Mouse (Mus musculus): ENCODE measurements at regions not wholly inside any gene's neighbourhood (a gene's known extent, or its start where the extent isn't known, plus 50 kb on each side); places are given as distances from the start of the nearest gene placed in this dataset.

DNA sequence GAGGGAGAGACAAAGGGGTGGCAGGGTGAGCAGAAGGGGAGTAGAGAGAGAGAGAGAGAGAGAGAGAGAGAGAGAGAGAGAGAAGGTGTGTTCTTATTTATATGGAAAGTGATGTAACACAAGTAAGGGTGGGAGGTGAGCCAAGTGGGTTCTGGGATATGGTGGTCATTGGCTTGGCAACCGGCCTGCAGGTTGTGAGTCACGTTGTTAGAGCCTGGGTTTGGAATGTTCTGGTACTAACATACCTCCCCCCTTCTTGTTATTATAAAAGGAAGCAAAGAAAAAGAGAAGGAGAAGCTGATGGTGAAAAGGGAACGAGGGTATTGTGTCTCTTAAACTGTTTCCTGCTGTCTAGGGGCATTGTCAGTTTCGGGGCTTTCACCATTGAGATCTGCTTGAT is 58.3 kb upstream of the Lemd2 start:
- no peak for TF ChIP-seq CTCF (IDR thresholded peaks at IDR 0.05; ENCODE audit: low read depth, low read length)
- no peak for TF ChIP-seq POLR2A (IDR thresholded peaks at IDR 0.05; ENCODE audit: borderline replicate concordance, low read depth, low read length)
- Histone ChIP-seq H3K4me1 (ENCODE audit: control insufficient read depth, insufficient read depth, low read length) (no peaks in the 10 kb centered on the region), H3K4me3 (ENCODE audit: insufficient read depth, low read length) (no peak overlapping the region), H3K27ac (ENCODE audit: insufficient read depth, low read depth, low read length) (no peak overlapping the region)

GRCm38 (mm10) chr17:27261981-27262380 is 57.7 kb upstream of the Lemd2 start:
- Histone ChIP-seq H3K4me1 (ENCODE audit: control insufficient read depth, insufficient read depth, low read length) (no peaks in the 10 kb centered on the region), H3K4me3 (ENCODE audit: insufficient read depth, low read length) (no peak overlapping the region), H3K27ac (ENCODE audit: insufficient read depth, low read depth, low read length) (no peak overlapping the region)
- TF ChIP-seq POLR2A (IDR thresholded peaks at IDR 0.05; ENCODE audit: borderline replicate concordance, low read depth, low read length), result no peak
- no peak for TF ChIP-seq CTCF (IDR thresholded peaks at IDR 0.05; ENCODE audit: low read depth, low read length)

DNA sequence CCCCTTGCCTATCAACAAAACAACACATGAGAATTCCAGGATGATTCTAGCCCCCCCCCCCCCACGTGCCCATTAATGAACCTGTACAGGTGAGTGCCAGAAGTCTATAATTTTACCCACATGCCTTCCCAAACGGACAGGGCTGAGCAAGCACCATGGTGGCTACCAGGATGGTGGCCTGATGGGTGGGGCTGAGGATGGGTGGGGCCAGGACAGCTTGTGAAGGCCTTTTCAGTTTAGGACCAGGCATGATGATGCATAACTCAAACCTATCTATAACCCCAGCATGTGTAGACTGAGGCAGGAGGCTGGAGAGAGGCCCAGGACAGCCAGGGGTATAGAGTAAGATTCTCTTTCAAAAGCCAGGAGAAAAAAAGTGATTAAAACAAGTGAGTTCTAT is 57.0 kb upstream of the Lemd2 start:
- Histone ChIP-seq H3K4me3 (ENCODE audit: insufficient read depth, low read length) (no peak overlapping the region), H3K4me1 (ENCODE audit: control insufficient read depth, insufficient read depth, low read length) (no peaks in the 10 kb centered on the region), H3K27ac (ENCODE audit: insufficient read depth, low read depth, low read length) (no peak overlapping the region)
- TF ChIP-seq POLR2A (IDR thresholded peaks at IDR 0.05; ENCODE audit: borderline replicate concordance, low read depth, low read length) (no peak), CTCF (IDR thresholded peaks at IDR 0.05; ENCODE audit: low read depth, low read length) (no peak)

GRCm38 (mm10) chr17:27260116-27260515 is 55.8 kb upstream of the Lemd2 start:
- no peak for TF ChIP-seq CTCF (IDR thresholded peaks at IDR 0.05; ENCODE audit: low read depth, low read length)
- no peak for TF ChIP-seq POLR2A (IDR thresholded peaks at IDR 0.05; ENCODE audit: borderline replicate concordance, low read depth, low read length)
- no peak overlapping the region for H3K27ac ChIP-seq (ENCODE audit: insufficient read depth, low read depth, low read length)
- no peaks in the 10 kb centered on the region for H3K4me1 ChIP-seq (ENCODE audit: control insufficient read depth, insufficient read depth, low read length)
- H3K4me3 ChIP-seq (ENCODE audit: insufficient read depth, low read length), result no peak overlapping the region

DNA sequence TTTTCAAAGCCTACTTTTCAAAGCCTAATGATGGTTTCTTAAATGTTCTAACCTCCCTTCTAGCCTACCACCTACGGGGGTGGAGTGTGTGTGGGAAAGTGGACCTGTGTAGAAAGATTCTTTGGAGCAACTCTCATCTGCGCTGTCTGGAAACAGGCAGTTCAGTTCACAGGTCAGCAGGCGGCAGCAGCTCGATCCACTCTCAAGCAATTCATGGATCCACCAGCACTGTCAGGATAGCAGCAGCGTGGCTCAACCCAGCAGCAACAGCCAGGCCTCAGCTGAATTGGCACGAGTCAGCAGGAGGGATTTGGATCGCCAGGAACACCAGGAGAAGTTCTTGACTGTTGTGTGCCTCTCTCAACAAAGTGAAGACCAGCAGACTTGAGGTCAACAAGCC is 53.1 kb upstream of the Lemd2 start:
- Histone ChIP-seq H3K4me1 (ENCODE audit: control insufficient read depth, insufficient read depth, low read length) (no peaks in the 10 kb centered on the region), H3K27ac (ENCODE audit: insufficient read depth, low read depth, low read length) (no peak overlapping the region), H3K4me3 (ENCODE audit: insufficient read depth, low read length) (no peak overlapping the region)
- TF ChIP-seq POLR2A (IDR thresholded peaks at IDR 0.05; ENCODE audit: borderline replicate concordance, low read depth, low read length) (no peak), CTCF (IDR thresholded peaks at IDR 0.05; ENCODE audit: low read depth, low read length) (no peak)

DNA sequence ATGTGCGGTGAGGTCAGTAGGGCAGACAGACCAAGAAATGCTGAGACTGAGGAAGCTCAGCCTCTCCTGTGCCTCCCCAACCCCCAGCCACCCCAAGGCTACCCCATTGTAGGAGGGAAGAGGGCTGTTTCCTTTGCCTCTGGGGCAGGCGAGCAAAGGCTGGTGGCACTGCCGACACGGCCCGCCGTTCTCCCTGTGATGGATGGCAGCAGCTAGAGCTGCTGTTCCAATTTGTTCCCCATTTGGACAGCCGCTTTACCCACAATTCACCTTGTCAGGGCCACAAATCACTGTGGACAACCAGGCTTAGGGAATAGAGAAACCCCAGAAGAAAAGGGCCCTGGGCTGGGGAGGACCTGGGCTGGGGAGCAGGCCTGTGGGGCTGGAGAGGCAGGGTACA is 51.5 kb upstream of the Lemd2 start:
- Histone ChIP-seq H3K27ac (ENCODE audit: insufficient read depth, low read depth, low read length) (no peak overlapping the region), H3K4me1 (ENCODE audit: control insufficient read depth, insufficient read depth, low read length) (no peaks in the 10 kb centered on the region), H3K4me3 (ENCODE audit: insufficient read depth, low read length) (no peak overlapping the region)
- TF ChIP-seq POLR2A (IDR thresholded peaks at IDR 0.05; ENCODE audit: borderline replicate concordance, low read depth, low read length) (no peak), CTCF (IDR thresholded peaks at IDR 0.05; ENCODE audit: low read depth, low read length) (no peak)

Data from bone marrow macrophage, adult 2 months (primary cell).